Mouse (Mus musculus): ENCODE results near the gene Pacs1.

- TF ChIP-seq CTCF (IDR thresholded peaks at IDR 0.05; ENCODE audit: borderline replicate concordance, control insufficient read depth, extremely low read depth, insufficient read depth, low read length, poor library complexity): no peak
- no peak for TF ChIP-seq POLR2A (IDR thresholded peaks at IDR 0.05; ENCODE audit: control insufficient read depth, extremely low read depth, insufficient read depth, low read length, poor library complexity)
Observed at GRCm38 (mm10) chr19:5131237-5131636, 141.7 kb downstream of the Pacs1 start.

Data from thymus, adult 2 months (tissue).